Mouse (Mus musculus) liver, embryonic 14.5 days (tissue): ENCODE measurements at regions not wholly inside any gene's neighbourhood (a gene's known extent, or its start where the extent isn't known, plus 50 kb on each side); places are given as distances from the start of the nearest gene placed in this dataset.

Experiments
- ATAC-seq: fragments of 200-750 bp; cut with Nextera tagmentation; 2 replicates; pipeline ENCODE4 v1.8.0; 2017; ENCODE audit warnings: moderate number of reproducible peaks, mild to moderate bottlenecking, moderate library complexity; ENCODE audit not compliant: insufficient read depth
- DNase-seq, 3 experiments: peaks; one replicate each; pipeline ENCODE4 v3.0.0-alpha.2; 2012 to 2013; ENCODE audit warnings: low read depth in 3 of 3, low spot score in 3 of 3
- H3K27ac ChIP-seq: fragments of 300-500 bp; sonication (generic); 2 replicates; pipeline ENCODE4 v1.5.1; 2014; ENCODE audit warnings: moderate library complexity, mild to moderate bottlenecking, control low read depth, inconsistent platforms
- H3K27me3 ChIP-seq: fragments of 300-500 bp; sonication (generic); 2 replicates; pipeline ENCODE4 v1.6.1; 2014; ENCODE audit warnings: mild to moderate bottlenecking, low read length, moderate library complexity; ENCODE audit not compliant: control insufficient read depth, insufficient read depth
- H3K36me3 ChIP-seq: fragments of 300-500 bp; sonication (generic); replicated peaks from 2 replicates; pipeline ENCODE4 v1.6.1; 2014; ENCODE audit warnings: low read depth; ENCODE audit not compliant: control insufficient read depth, insufficient read depth
- H3K4me1 ChIP-seq, 2 experiments: fragments of 200-500 bp in 1 of 2; fragments of 300-500 bp in 1 of 2; sonication (generic) in 1 of 2; replicated peaks; 2 replicates each; pipeline ENCODE4 v1.6.1; 2012 to 2014; ENCODE audit warnings: antibody characterized with exemption in 1 of 2, inconsistent platforms in 1 of 2, low read length in 1 of 2; ENCODE audit not compliant: control insufficient read depth in 2 of 2, insufficient read depth in 2 of 2
- H3K4me2 ChIP-seq: fragments of 300-500 bp; sonication (generic); 2 replicates; pipeline ENCODE4 v1.6.1; 2014; ENCODE audit warnings: low read depth, mild to moderate bottlenecking, control low read depth, moderate library complexity
- H3K4me3 ChIP-seq, 2 experiments: fragments of 200-500 bp in 1 of 2; fragments of 300-500 bp in 1 of 2; sonication (generic) in 1 of 2; 2 replicates each; pipeline ENCODE4 v1.5.1; 2012 to 2014; ENCODE audit warnings: low read depth in 2 of 2, low read length in 2 of 2, mild to moderate bottlenecking in 2 of 2, control low read depth in 1 of 2, inconsistent platforms in 1 of 2, moderate library complexity in 1 of 2; ENCODE audit not compliant: insufficient read depth in 1 of 2
- H3K9ac ChIP-seq: fragments of 300-500 bp; sonication (generic); replicated peaks from 2 replicates; pipeline ENCODE4 v1.6.1; 2014; ENCODE audit warnings: mild to moderate bottlenecking, control low read depth, moderate library complexity
- H3K9me3 ChIP-seq: fragments of 300-500 bp; sonication (generic); 2 replicates; pipeline ENCODE4 v1.6.1; 2016; ENCODE audit warnings: low read length, mixed read lengths; ENCODE audit not compliant: control insufficient read depth
- CTCF ChIP-seq: IDR thresholded peaks from 2 replicates; pipeline ENCODE4 v1.5.1; 2016; ENCODE audit warnings: antibody characterized with exemption, low read depth, control low read depth
- EP300 ChIP-seq: IDR thresholded peaks from 2 replicates; pipeline ENCODE4 v1.6.1; 2016; ENCODE audit warnings: antibody characterized with exemption, low read depth
- WGBS: fragments of 180-500 bp; shearing (Covaris S2); extraction: QIAGEN DNeasy Blood & Tissue Kit; methylation state at CpG from one replicate; pipeline ENCODE4 v1.1.7; 2014; ENCODE audit not compliant: insufficient replicate concordance; 5-methylcytosine and 5-hydroxymethylcytosine counted together

- no peak for ATAC-seq
- Histone ChIP-seq H3K9ac (no peak overlapping the region), H3K27me3 (no peaks in the 10 kb centered on the region), H3K4me2 (no peak overlapping the region), H3K4me1 (no peaks in the 10 kb centered on the region), H3K36me3 (no peaks in the 10 kb centered on the region), H3K27ac (no peak overlapping the region), H3K4me3 (no peak overlapping the region), H3K9me3 (no peaks in the 10 kb centered on the region)
- WGBS = 67% methylated on average over 3 of the region's 3 CpGs
- no peak for TF ChIP-seq CTCF
- no peak for DNase-seq
Measured at GRCm38 (mm10) chr4:131336801-131337200, 392.6 kb downstream of the Matn1 start.

GRCm38 (mm10) chr4:131340993-131341695 lies 397.0 kb downstream of the Matn1 start:
- ATAC-seq (no peak), DNase-seq (no peak)
- no peak overlapping the region for H3K9ac ChIP-seq
- H3K4me3 ChIP-seq = no peak overlapping the region
- whole genome bisulfite sequencing = 40% methylated on average over 9 of the region's 9 CpGs
- no peaks in the 10 kb centered on the region for H3K36me3 ChIP-seq
- no peaks in the 10 kb centered on the region for H3K27me3 ChIP-seq
- TF ChIP-seq EP300 (no peak), CTCF (no peak)
- H3K4me2 ChIP-seq = no peak overlapping the region
- no peaks in the 10 kb centered on the region for H3K4me1 ChIP-seq
- no peak overlapping the region for H3K27ac ChIP-seq
- H3K9me3 ChIP-seq = no peaks in the 10 kb centered on the region

GRCm38 (mm10) chr4:131346727-131347126 lies 402.5 kb downstream of the Matn1 start:
- DNase-seq = no peak
- no peak overlapping the region for H3K9ac ChIP-seq
- no peaks in the 10 kb centered on the region for H3K36me3 ChIP-seq
- H3K4me1 ChIP-seq = no peaks in the 10 kb centered on the region
- no peaks in the 10 kb centered on the region for H3K9me3 ChIP-seq
- TF ChIP-seq EP300 = no peak
- TF ChIP-seq CTCF = no peak
- H3K27ac ChIP-seq = no peak overlapping the region
- H3K4me3 ChIP-seq = no peak overlapping the region
- 15% methylated on average over 3 of the region's 3 CpGs for WGBS
- H3K27me3 ChIP-seq = no peaks in the 10 kb centered on the region
- no peak for ATAC-seq
- H3K4me2 ChIP-seq = no peak overlapping the region

GRCm38 (mm10) chr4:131350268-131350667 lies 406.1 kb downstream of the Matn1 start:
- H3K36me3 ChIP-seq = no peaks in the 10 kb centered on the region
- H3K9me3 ChIP-seq = no peaks in the 10 kb centered on the region
- DNase-seq (no peak), ATAC-seq (no peak)
- H3K4me1 ChIP-seq = no peaks in the 10 kb centered on the region
- no peak overlapping the region for H3K4me3 ChIP-seq
- H3K4me2 ChIP-seq = no peak overlapping the region
- WGBS = 51% methylated on average over 7 of the region's 7 CpGs
- no peak overlapping the region for H3K27ac ChIP-seq
- H3K9ac ChIP-seq = no peak overlapping the region
- TF ChIP-seq CTCF (no peak), EP300 (no peak)
- H3K27me3 ChIP-seq = no peaks in the 10 kb centered on the region

GRCm38 (mm10) chr4:131354908-131355307 lies 410.7 kb downstream of the Matn1 start:
- ATAC-seq = no peak
- TF ChIP-seq CTCF = no peak
- no peak for TF ChIP-seq EP300
- DNase-seq = no peak
- Histone ChIP-seq H3K27me3 (no peaks in the 10 kb centered on the region), H3K9me3 (no peaks in the 10 kb centered on the region), H3K4me3 (no peak overlapping the region), H3K4me2 (no peak overlapping the region), H3K4me1 (no peaks in the 10 kb centered on the region), H3K27ac (no peak overlapping the region), H3K36me3 (no peaks in the 10 kb centered on the region), H3K9ac (no peak overlapping the region)
- 85% methylated on average over 3 of the region's 3 CpGs for WGBS
